Mouse (Mus musculus) hindbrain, postnatal 0 days (tissue): ENCODE data around the gene Vmn1r203. TPM values are rescaled to one million over a fixed set of nuclear protein-coding genes. Genes with fewer than 3 reads are reported as not detected.
"Not testable (repeated sequence)": the region's sequence is repeated elsewhere in the genome, so short reads cannot be mapped to it uniquely, and the experiment has no call there.

Experiments
- ATAC-seq: fragments of 200-750 bp; cut with Nextera tagmentation; 2 replicates; pipeline ENCODE4 v1.8.0; 2017; ENCODE audit warnings: mild to moderate bottlenecking, moderate TSS enrichment, moderate library complexity
- DNase-seq: peaks from one replicate; pipeline ENCODE4 v3.0.0-alpha.2; 2015; ENCODE audit warnings: low spot score
- H3K27ac ChIP-seq: fragments of 300-500 bp; sonication (generic); 2 replicates; pipeline ENCODE4 v1.5.1; 2014; ENCODE audit warnings: mild to moderate bottlenecking
- H3K27me3 ChIP-seq: fragments of 300-500 bp; sonication (generic); 2 replicates; pipeline ENCODE4 v1.6.1; 2014; ENCODE audit warnings: low read length, mixed read lengths; ENCODE audit not compliant: insufficient read depth
- H3K36me3 ChIP-seq: fragments of 300-500 bp; sonication (generic); 2 replicates; pipeline ENCODE4 v1.6.1; 2014; ENCODE audit warnings: low read length, mixed read lengths; ENCODE audit not compliant: insufficient read depth
- H3K4me1 ChIP-seq: fragments of 300-500 bp; sonication (generic); 2 replicates; pipeline ENCODE4 v1.6.1; 2014; ENCODE audit warnings: antibody characterized with exemption, low read length, mixed read lengths; ENCODE audit not compliant: insufficient read depth
- H3K4me2 ChIP-seq: fragments of 300-500 bp; sonication (generic); 2 replicates; pipeline ENCODE4 v1.6.1; 2014; ENCODE audit warnings: low read depth, mild to moderate bottlenecking, low read length, moderate library complexity, mixed read lengths
- H3K4me3 ChIP-seq: fragments of 300-500 bp; sonication (generic); 2 replicates; pipeline ENCODE4 v1.5.1; 2014; ENCODE audit warnings: low read length
- H3K9ac ChIP-seq: fragments of 300-500 bp; sonication (generic); replicated peaks from 2 replicates; pipeline ENCODE4 v1.6.1; 2014; ENCODE audit warnings: mild to moderate bottlenecking, low read length, moderate library complexity, mixed read lengths
- H3K9me3 ChIP-seq: fragments of 300-500 bp; sonication (generic); 2 replicates; pipeline ENCODE4 v1.6.1; 2016; ENCODE audit warnings: low read length, mixed read lengths
- CTCF ChIP-seq: IDR thresholded peaks from 2 replicates; pipeline ENCODE4 v1.5.1; 2016; ENCODE audit warnings: antibody characterized with exemption, control low read depth, low read depth
- WGBS: fragments of 180-500 bp; shearing (Covaris S2); extraction: QIAGEN DNeasy Blood & Tissue Kit; methylation state at CpG from one replicate; pipeline ENCODE4 v1.1.7; 2014; 5-methylcytosine and 5-hydroxymethylcytosine counted together
- polyA plus RNA-seq: library from polyadenylated mRNA; unstranded; fragments of >200 nt; fragmentation: Nextera tagmentation; extraction: Ambion mirVana; gene quantifications from 2 replicates; pipeline ENCODE4 v1.2.1, GENCODE M21; 2015
- total RNA-seq: library from RNA; depleted of rRNA; stranded (reverse); fragments of >200 nt; gene quantifications from 2 replicates; pipeline ENCODE4 v1.2.3, GENCODE M21; 2014; rRNA removed

Vmn1r203 gene
- total RNA-seq (not detected in 2 replicates), polyA plus RNA-seq (not detected in 2 replicates)

DNA sequence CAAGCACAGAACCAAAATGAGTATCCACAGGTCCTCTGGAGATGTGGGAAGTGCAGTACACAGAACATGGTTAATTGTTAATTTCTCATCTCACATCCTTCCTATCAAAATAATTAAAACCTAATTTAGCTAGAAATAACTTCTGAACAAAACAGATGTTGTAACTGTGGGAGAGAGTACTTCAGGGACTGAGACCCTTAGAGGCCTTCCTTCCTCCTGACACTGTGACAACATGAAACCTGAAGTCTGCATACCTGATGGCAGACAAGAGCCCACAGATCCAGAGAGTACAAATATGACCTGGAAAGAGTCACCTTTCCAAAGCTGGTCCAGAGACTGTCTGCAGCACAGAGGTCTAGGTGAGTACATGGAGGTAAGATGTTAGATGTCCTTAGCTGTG is at the start of gene Vmn1r203:
Gene Vmn1r203 (plus strand): TSS at position 301 of the 400 bp plus-strand sequence.
- no peaks in the 10 kb centered on the region for H3K9me3 ChIP-seq
- H3K27ac ChIP-seq: no peak within 1 kb of the TSS
- H3K4me2 ChIP-seq: no peak within 1 kb of the TSS
- no peak within 1 kb of the TSS for H3K4me3 ChIP-seq
- no peak for TF ChIP-seq CTCF
- no peaks in the 10 kb centered on the region for H3K4me1 ChIP-seq
- H3K36me3 ChIP-seq: no peaks in the 10 kb centered on the region
- DNase-seq (no peak), ATAC-seq (no peak)
- H3K27me3 ChIP-seq: no peaks in the 10 kb centered on the region
- H3K9ac ChIP-seq: no peak within 1 kb of the TSS

DNA sequence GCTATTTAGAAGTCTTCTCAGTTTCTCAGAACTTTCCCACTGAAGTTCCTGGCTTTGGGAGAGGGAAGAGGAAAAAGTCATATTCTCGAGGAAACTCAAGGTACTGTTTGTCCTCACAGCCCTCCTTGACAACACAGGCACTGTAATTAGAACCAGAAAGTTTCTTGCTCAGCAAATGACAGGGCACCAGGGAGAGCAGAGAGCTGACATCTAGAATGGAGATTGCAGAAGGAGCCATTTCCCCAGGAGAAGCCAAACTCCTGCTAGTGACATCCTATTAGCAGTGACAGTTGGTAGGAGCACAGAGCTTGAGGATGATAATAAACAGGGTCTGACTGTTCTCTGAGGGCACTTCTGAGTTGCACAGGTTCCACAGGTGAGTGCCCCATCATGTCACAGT is 46.3 kb upstream of the Vmn1r203 start, which contains the start of gene Vmn1r201:
Gene Vmn1r201 (plus strand): TSS at position 301 of the 400 bp plus-strand sequence.
- no peak within 1 kb of the TSS for H3K27ac ChIP-seq
- H3K27me3 ChIP-seq: no peaks in the 10 kb centered on the region
- H3K9ac ChIP-seq: no peak within 1 kb of the TSS
- TF ChIP-seq CTCF: no peak
- H3K4me1 ChIP-seq: no peaks in the 10 kb centered on the region
- no peak within 1 kb of the TSS for H3K4me3 ChIP-seq
- 69% methylated on average over 1 of the region's 1 CpGs for WGBS
- no peak within 1 kb of the TSS for H3K4me2 ChIP-seq
- ATAC-seq (no peak), DNase-seq (no peak)
- no peaks in the 10 kb centered on the region for H3K36me3 ChIP-seq
- no peaks in the 10 kb centered on the region for H3K9me3 ChIP-seq

GRCm38 (mm10) chr13:22502431-22502830 is 15.5 kb upstream of the Vmn1r203 start:
- H3K4me1 ChIP-seq: no peaks in the 10 kb centered on the region
- no peak for DNase-seq
- no peaks in the 10 kb centered on the region for H3K36me3 ChIP-seq
- TF ChIP-seq CTCF: no peak
- no peak overlapping the region for H3K4me3 ChIP-seq
- H3K9ac ChIP-seq: no peak overlapping the region
- no peaks in the 10 kb centered on the region for H3K27me3 ChIP-seq
- no peaks in the 10 kb centered on the region for H3K9me3 ChIP-seq
- no peak overlapping the region for H3K4me2 ChIP-seq
- 35% methylated on average over 3 of the region's 3 CpGs for WGBS
- ATAC-seq: no peak
- H3K27ac ChIP-seq: no peak overlapping the region

- Histone ChIP-seq H3K36me3 (no peaks in the 10 kb centered on the region), H3K27me3 (no peaks in the 10 kb centered on the region), H3K4me1 (no peaks in the 10 kb centered on the region), H3K9ac (no peak within 1 kb of the TSS), H3K9me3 (no peaks in the 10 kb centered on the region), H3K27ac (no peak within 1 kb of the TSS), H3K4me2 (no peak within 1 kb of the TSS), H3K4me3 (no peak within 1 kb of the TSS)
- DNase-seq (no peak), ATAC-seq (no peak)
- TF ChIP-seq CTCF: no peak
Measured at GRCm38 (mm10) chr13:22505281-22505680, 12.6 kb upstream of the Vmn1r203 start, which contains the start of gene Vmn1r202. Gene Vmn1r202 (minus strand): TSS chr13:22505381.

DNA sequence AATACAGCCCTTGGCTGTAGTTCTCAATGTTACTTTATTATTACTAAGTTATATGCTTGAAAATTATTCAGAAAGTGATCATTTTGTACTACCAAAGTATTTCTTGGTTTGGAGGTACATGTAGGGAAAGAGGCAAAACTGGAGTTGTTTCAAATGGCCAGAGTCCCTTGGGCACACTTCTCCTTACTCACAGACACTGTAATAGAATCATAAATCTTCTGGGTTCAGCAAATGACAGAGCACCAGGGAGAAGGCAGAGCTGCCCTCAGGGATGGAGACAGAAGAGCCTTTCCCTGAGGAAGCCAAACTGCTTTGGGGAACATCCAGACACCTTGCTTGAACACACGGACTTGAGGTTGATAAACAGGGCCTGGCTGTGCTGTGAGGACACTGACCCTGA is 35.0 kb downstream of the Vmn1r203 start, which contains the start of gene Vmn1r204:
Gene Vmn1r204 (plus strand): TSS at position 301 of the 400 bp plus-strand sequence.
- H3K4me2 ChIP-seq, H3K4me3 ChIP-seq, H3K9ac ChIP-seq, ATAC-seq, H3K9me3 ChIP-seq, H3K36me3 ChIP-seq, H3K4me1 ChIP-seq, H3K27me3 ChIP-seq, DNase-seq, H3K27ac ChIP-seq: not testable (repeated sequence)
- 68% methylated on average over 1 of the region's 1 CpGs for WGBS

GRCm38 (mm10) chr13:22574911-22575310 is 57.0 kb downstream of the Vmn1r203 start:
- not testable (repeated sequence) for H3K27ac ChIP-seq, H3K27me3 ChIP-seq, H3K9me3 ChIP-seq, H3K4me1 ChIP-seq, H3K9ac ChIP-seq, H3K4me2 ChIP-seq, H3K4me3 ChIP-seq, DNase-seq, H3K36me3 ChIP-seq, ATAC-seq
- WGBS: 79% methylated on average over 3 of the region's 3 CpGs

Other genes with a start within 250 kb of the Vmn1r203 start
- not detected in 2 replicates for gene Vmn1r195, start 247.6 kb upstream of the Vmn1r203 start, total RNA-seq
- gene Vmn1r195, start 247.6 kb upstream of the Vmn1r203 start, polyA plus RNA-seq: not detected in 2 replicates
- gene Vmn1r196, start 228.2 kb upstream of the Vmn1r203 start, total RNA-seq: not detected in 2 replicates
- not detected in 2 replicates for gene Vmn1r196, start 228.2 kb upstream of the Vmn1r203 start, polyA plus RNA-seq
- not detected in 2 replicates for gene Vmn1r197, start 193.5 kb upstream of the Vmn1r203 start, total RNA-seq
- not detected in 2 replicates for gene Vmn1r197, start 193.5 kb upstream of the Vmn1r203 start, polyA plus RNA-seq
- not detected in 2 replicates for gene Vmn1r198, start 167.8 kb upstream of the Vmn1r203 start, total RNA-seq
- not detected in 2 replicates for gene Vmn1r198, start 167.8 kb upstream of the Vmn1r203 start, polyA plus RNA-seq
- not detected in 2 replicates for gene Vmn1r199, start 138.3 kb upstream of the Vmn1r203 start, total RNA-seq
- not detected in 2 replicates for gene Vmn1r199, start 138.3 kb upstream of the Vmn1r203 start, polyA plus RNA-seq
- not detected in 2 replicates for gene Vmn1r200, start 127.7 kb upstream of the Vmn1r203 start, total RNA-seq
- gene Vmn1r200, start 127.7 kb upstream of the Vmn1r203 start, polyA plus RNA-seq: not detected in 2 replicates
- not detected in 2 replicates for gene Vmn1r201, start 46.2 kb upstream of the Vmn1r203 start, total RNA-seq
- gene Vmn1r201, start 46.2 kb upstream of the Vmn1r203 start, polyA plus RNA-seq: not detected in 2 replicates
- not detected in 2 replicates for gene Vmn1r202, start 12.7 kb upstream of the Vmn1r203 start, total RNA-seq
- not detected in 2 replicates for gene Vmn1r202, start 12.7 kb upstream of the Vmn1r203 start, polyA plus RNA-seq
- not detected in 2 replicates for gene Vmn1r204, start 35.1 kb downstream of the Vmn1r203 start, total RNA-seq
- not detected in 2 replicates for gene Vmn1r204, start 35.1 kb downstream of the Vmn1r203 start, polyA plus RNA-seq
- gene Vmn1r205, start 74.9 kb downstream of the Vmn1r203 start, total RNA-seq: not detected in 2 replicates
- not detected in 2 replicates for gene Vmn1r205, start 74.9 kb downstream of the Vmn1r203 start, polyA plus RNA-seq
- not detected in 2 replicates for gene Vmn1r206, start 106.1 kb downstream of the Vmn1r203 start, total RNA-seq
- gene Vmn1r206, start 106.1 kb downstream of the Vmn1r203 start, polyA plus RNA-seq: not detected in 2 replicates
- not detected in 2 replicates for gene Vmn1r207-ps, start 211.5 kb downstream of the Vmn1r203 start, total RNA-seq
- gene Vmn1r207-ps, start 211.5 kb downstream of the Vmn1r203 start, polyA plus RNA-seq: not detected in 2 replicates